Mouse (Mus musculus): Measurements from ENCODE around the gene Nav3. TPM values are rescaled to one million over a fixed set of nuclear protein-coding genes. Genes with fewer than 3 reads are reported as not detected.

Nav3 gene
- polyA plus RNA-seq, 1 experiment = 46.6 TPM

GRCm38 (mm10) chr10:109921368-109921767 lies 534.6 kb downstream of the Nav3 start:
- H3K4me1 ChIP-seq (ENCODE audit: control insufficient read depth, insufficient read depth, low read length) = no peaks in the 10 kb centered on the region; the same call in 1 of the 2 replicates

GRCm38 (mm10) chr10:109920607-109921187 lies 535.3 kb downstream of the Nav3 start:
- H3K4me1 ChIP-seq (ENCODE audit: control insufficient read depth, insufficient read depth, low read length) = no peaks in the 10 kb centered on the region; the same call in 1 of the 2 replicates
- H3K27ac ChIP-seq (ENCODE audit: insufficient read depth, low read length) = no peak overlapping the region
- no peak overlapping the region for H3K4me3 ChIP-seq (ENCODE audit: insufficient read depth, low read length)
- peak; percentile 92 for TF ChIP-seq CTCF (IDR thresholded peaks at IDR 0.05; ENCODE audit: extremely low read depth, insufficient read depth, low read length)
- TF ChIP-seq POLR2A (IDR thresholded peaks at IDR 0.05; ENCODE audit: extremely low read depth, insufficient read depth, low read length) = no peak

More at GRCm38 (mm10) chr10:109921368-109921767, 534.6 kb downstream of the Nav3 start:
- Histone ChIP-seq H3K27ac (ENCODE audit: insufficient read depth, low read length) (no peak overlapping the region), H3K4me3 (ENCODE audit: insufficient read depth, low read length) (no peak overlapping the region)
- TF ChIP-seq POLR2A (IDR thresholded peaks at IDR 0.05; ENCODE audit: extremely low read depth, insufficient read depth, low read length) (no peak), CTCF (IDR thresholded peaks at IDR 0.05; ENCODE audit: extremely low read depth, insufficient read depth, low read length) (no peak)

DNA sequence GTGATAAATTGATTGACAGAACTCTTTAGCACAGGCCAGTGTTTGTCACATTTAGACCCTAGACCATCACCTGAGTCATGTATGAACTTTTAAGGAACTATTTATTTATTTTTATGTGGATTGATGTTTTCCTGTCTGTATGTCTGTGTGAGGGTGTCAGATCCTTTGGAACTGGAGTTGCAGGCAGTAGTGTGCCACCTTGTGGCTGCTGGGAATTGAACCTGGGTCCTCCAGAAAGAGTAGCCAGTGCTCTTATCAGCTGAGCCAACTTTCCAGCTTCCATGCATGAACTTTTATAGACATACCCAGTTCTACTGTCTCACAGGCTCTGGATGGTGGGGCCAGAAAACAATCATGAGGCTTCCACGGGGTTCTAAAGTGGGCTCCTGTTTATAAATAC lies 536.5 kb downstream of the Nav3 start:
- Histone ChIP-seq H3K27ac (ENCODE audit: insufficient read depth, low read length) (no peak overlapping the region), H3K4me3 (ENCODE audit: insufficient read depth, low read length) (no peak overlapping the region), H3K4me1 (ENCODE audit: control insufficient read depth, insufficient read depth, low read length) (no peaks in the 10 kb centered on the region; the same call in 1 of the 2 replicates)
- no peak for TF ChIP-seq POLR2A (IDR thresholded peaks at IDR 0.05; ENCODE audit: extremely low read depth, insufficient read depth, low read length)
- 0 out of 2 replicates have a peak, but pooled peaks have one; percentile 14 for TF ChIP-seq CTCF (IDR thresholded peaks at IDR 0.05; ENCODE audit: extremely low read depth, insufficient read depth, low read length)

- Histone ChIP-seq H3K27ac (ENCODE audit: insufficient read depth, low read length) (no peak overlapping the region), H3K4me1 (ENCODE audit: control insufficient read depth, insufficient read depth, low read length) (peaks cover 3% of the 10 kb centered on the region; the same call in 1 of the 2 replicates), H3K4me3 (ENCODE audit: insufficient read depth, low read length) (no peak overlapping the region)
- TF ChIP-seq POLR2A (IDR thresholded peaks at IDR 0.05; ENCODE audit: extremely low read depth, insufficient read depth, low read length) = no peak
- TF ChIP-seq CTCF (IDR thresholded peaks at IDR 0.05; ENCODE audit: extremely low read depth, insufficient read depth, low read length) = no peak
These were observed 548.8 kb downstream of the Nav3 start for GRCm38 (mm10) chr10:109907206-109907605.

DNA sequence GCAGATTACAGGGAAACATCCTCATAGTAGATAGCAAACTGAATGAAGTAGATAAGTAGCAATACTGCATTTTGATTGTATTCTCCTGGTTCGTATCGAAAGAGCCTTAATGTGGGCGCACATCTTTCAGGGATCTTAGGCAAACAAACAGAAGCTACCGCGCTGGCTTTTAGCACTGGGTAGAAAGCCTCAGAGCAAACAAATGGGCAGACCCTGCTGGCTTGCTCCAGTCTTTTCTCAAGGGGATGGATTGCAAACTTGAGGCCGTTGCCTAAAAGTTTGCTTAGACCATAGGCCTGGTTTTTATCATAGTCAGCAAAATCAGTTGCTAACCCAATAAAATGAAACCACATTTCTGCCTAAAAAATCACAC lies 549.6 kb downstream of the Nav3 start:
- Histone ChIP-seq H3K4me3 (ENCODE audit: insufficient read depth, low read length) (no peak overlapping the region), H3K27ac (ENCODE audit: insufficient read depth, low read length) (no peak overlapping the region), H3K4me1 (ENCODE audit: control insufficient read depth, insufficient read depth, low read length) (peaks cover 3% of the 10 kb centered on the region; the same call in 1 of the 2 replicates)
- TF ChIP-seq CTCF (IDR thresholded peaks at IDR 0.05; ENCODE audit: extremely low read depth, insufficient read depth, low read length) = no peak
- TF ChIP-seq POLR2A (IDR thresholded peaks at IDR 0.05; ENCODE audit: extremely low read depth, insufficient read depth, low read length) = no peak

DNA sequence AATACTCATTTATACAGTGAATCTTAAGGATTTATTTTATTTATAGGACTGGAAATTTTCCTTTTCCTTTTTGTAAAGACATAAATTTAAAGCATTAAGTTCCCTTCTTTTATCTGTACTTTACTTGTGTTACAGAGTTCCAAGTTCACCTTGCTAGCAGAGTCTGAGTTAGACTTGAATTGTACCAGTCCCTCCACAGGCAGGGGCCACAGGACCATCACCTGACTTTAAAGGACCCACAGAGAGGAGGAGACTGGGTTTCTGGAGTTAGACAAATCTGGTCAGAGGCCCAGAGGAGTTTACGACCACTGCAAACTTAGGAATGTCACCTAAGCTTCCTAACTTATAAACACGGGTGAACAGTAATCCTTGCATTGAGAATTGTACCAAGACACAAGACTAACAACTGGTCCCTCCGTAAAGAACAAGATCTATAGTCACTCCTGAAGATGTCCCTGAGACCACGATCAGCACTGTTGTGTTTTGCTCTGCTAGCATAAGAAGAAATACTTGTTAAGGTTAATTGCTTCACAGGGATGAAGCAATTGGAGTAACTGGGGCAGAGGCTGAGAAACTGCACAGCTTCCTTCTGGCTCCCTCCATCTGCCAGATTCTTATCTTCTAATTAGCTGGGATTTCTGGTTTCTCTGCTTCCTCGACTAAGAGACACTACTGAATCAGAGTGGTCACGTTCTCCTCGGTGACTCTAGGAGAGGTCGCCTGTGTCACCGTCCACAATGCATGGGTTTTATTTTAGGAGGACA lies 550.2 kb downstream of the Nav3 start:
- Histone ChIP-seq H3K27ac (ENCODE audit: insufficient read depth, low read length) (no peak overlapping the region), H3K4me3 (ENCODE audit: insufficient read depth, low read length) (no peak overlapping the region), H3K4me1 (ENCODE audit: control insufficient read depth, insufficient read depth, low read length) (peaks cover 3% of the 10 kb centered on the region; the same call in 1 of the 2 replicates)
- TF ChIP-seq POLR2A (IDR thresholded peaks at IDR 0.05; ENCODE audit: extremely low read depth, insufficient read depth, low read length) = no peak
- TF ChIP-seq CTCF (IDR thresholded peaks at IDR 0.05; ENCODE audit: extremely low read depth, insufficient read depth, low read length) = no peak

GRCm38 (mm10) chr10:109904841-109905240 lies 551.2 kb downstream of the Nav3 start:
- peaks cover 3% of the 10 kb centered on the region; the same call in 1 of the 2 replicates for H3K4me1 ChIP-seq (ENCODE audit: control insufficient read depth, insufficient read depth, low read length)
- H3K27ac ChIP-seq (ENCODE audit: insufficient read depth, low read length) = no peak overlapping the region
- no peak overlapping the region for H3K4me3 ChIP-seq (ENCODE audit: insufficient read depth, low read length)
- TF ChIP-seq CTCF (IDR thresholded peaks at IDR 0.05; ENCODE audit: extremely low read depth, insufficient read depth, low read length) (no peak), POLR2A (IDR thresholded peaks at IDR 0.05; ENCODE audit: extremely low read depth, insufficient read depth, low read length) (no peak)

- no peak overlapping the region for H3K4me3 ChIP-seq (ENCODE audit: insufficient read depth, low read length)
These were observed 552.1 kb downstream of the Nav3 start for GRCm38 (mm10) chr10:109903701-109904555.

GRCm38 (mm10) chr10:109903241-109903640 lies 552.8 kb downstream of the Nav3 start:
- no peak overlapping the region for H3K4me3 ChIP-seq (ENCODE audit: insufficient read depth, low read length)
- TF ChIP-seq CTCF (IDR thresholded peaks at IDR 0.05; ENCODE audit: extremely low read depth, insufficient read depth, low read length) = no peak
- TF ChIP-seq POLR2A (IDR thresholded peaks at IDR 0.05; ENCODE audit: extremely low read depth, insufficient read depth, low read length) = no peak
- H3K27ac ChIP-seq (ENCODE audit: insufficient read depth, low read length) = no peak overlapping the region
- peaks cover 3% of the 10 kb centered on the region; the same call in 1 of the 2 replicates for H3K4me1 ChIP-seq (ENCODE audit: control insufficient read depth, insufficient read depth, low read length)

More at GRCm38 (mm10) chr10:109903701-109904555, 552.1 kb downstream of the Nav3 start:
- H3K4me1 ChIP-seq (ENCODE audit: control insufficient read depth, insufficient read depth, low read length) = peaks cover 3% of the 10 kb centered on the region; the same call in 1 of the 2 replicates
- no peak overlapping the region for H3K27ac ChIP-seq (ENCODE audit: insufficient read depth, low read length)
- TF ChIP-seq POLR2A (IDR thresholded peaks at IDR 0.05; ENCODE audit: extremely low read depth, insufficient read depth, low read length) (no peak), CTCF (IDR thresholded peaks at IDR 0.05; ENCODE audit: extremely low read depth, insufficient read depth, low read length) (no peak)
